Mouse (Mus musculus) heart, embryonic 12.5 days (tissue): ENCODE measurements around the gene Dazap1. TPM values are rescaled to one million over a fixed set of nuclear protein-coding genes. Genes with fewer than 3 reads are reported as not detected.

ENCODE experiments used
- ATAC-seq: fragments of 200-750 bp; cut with Nextera tagmentation; 2 replicates; pipeline ENCODE4 v1.8.0; 2017; ENCODE audit warnings: moderate TSS enrichment, moderate library complexity; ENCODE audit not compliant: insufficient number of reproducible peaks, low FRiP score
- H3K27ac ChIP-seq: fragments of 300-500 bp; sonication (generic); 2 replicates; pipeline ENCODE4 v1.5.1; 2016; ENCODE audit warnings: mild to moderate bottlenecking, moderate library complexity; ENCODE audit not compliant: poor library complexity, severe bottlenecking
- H3K27me3 ChIP-seq: fragments of 300-500 bp; sonication (generic); replicated peaks from 2 replicates; pipeline ENCODE4 v1.6.1; 2016; ENCODE audit warnings: mild to moderate bottlenecking, moderate library complexity
- H3K36me3 ChIP-seq: fragments of 300-500 bp; sonication (generic); 2 replicates; pipeline ENCODE4 v1.6.1; 2016; ENCODE audit warnings: mild to moderate bottlenecking, moderate library complexity
- H3K4me1 ChIP-seq: fragments of 300-500 bp; sonication (generic); replicated peaks from 2 replicates; pipeline ENCODE4 v1.6.1; 2016; ENCODE audit warnings: mild to moderate bottlenecking
- H3K4me2 ChIP-seq: fragments of 300-500 bp; sonication (generic); 2 replicates; pipeline ENCODE4 v1.6.1; 2016; ENCODE audit warnings: mild to moderate bottlenecking, moderate library complexity
- H3K4me3 ChIP-seq: fragments of 300-500 bp; sonication (generic); 2 replicates; pipeline ENCODE4 v1.5.1; 2016; ENCODE audit warnings: mild to moderate bottlenecking
- H3K9ac ChIP-seq: fragments of 300-500 bp; sonication (generic); 2 replicates; pipeline ENCODE4 v1.6.1; 2016; ENCODE audit warnings: mild to moderate bottlenecking, moderate library complexity
- H3K9me3 ChIP-seq: fragments of 300-500 bp; sonication (generic); replicated peaks from 2 replicates; pipeline ENCODE4 v1.6.1; 2016; ENCODE audit warnings: mild to moderate bottlenecking, moderate library complexity
- WGBS: fragments of 180-500 bp; shearing (Covaris S2); methylation state at CpG from one replicate; pipeline ENCODE4 v1.1.7; 2016; 5-methylcytosine and 5-hydroxymethylcytosine counted together
- microRNA-seq: library from miRNA; unstranded; fragments of <30 nt; microRNA quantifications from one replicate; pipeline ENCODE4, GENCODE M21; 2017
- polyA plus RNA-seq: library from polyadenylated mRNA; unstranded; fragments of >200 nt; fragmentation: Nextera tagmentation; extraction: Ambion mirVana; gene quantifications from 2 replicates; pipeline ENCODE4 v1.2.1, GENCODE M21; 2016

The Dazap1 gene
- polyA plus RNA-seq, 1 experiment from 2014 or later, result 37.4 TPM

- Histone ChIP-seq H3K9ac (no peak overlapping the region), H3K9me3 (no peaks in the 10 kb centered on the region), H3K36me3 (no peaks in the 10 kb centered on the region), H3K27me3 (peaks cover 31% of the 10 kb centered on the region), H3K4me1 (peaks cover 21% of the 10 kb centered on the region), H3K4me3 (no peak overlapping the region), H3K27ac (no peak overlapping the region), H3K4me2 (no peak overlapping the region)
- no peak for ATAC-seq
- 81% methylated on average over 21 of the region's 21 CpGs for WGBS
These were observed 63.8 kb downstream of the Dazap1 start for GRCm38 (mm10) chr10:80325045-80325444.

DNA sequence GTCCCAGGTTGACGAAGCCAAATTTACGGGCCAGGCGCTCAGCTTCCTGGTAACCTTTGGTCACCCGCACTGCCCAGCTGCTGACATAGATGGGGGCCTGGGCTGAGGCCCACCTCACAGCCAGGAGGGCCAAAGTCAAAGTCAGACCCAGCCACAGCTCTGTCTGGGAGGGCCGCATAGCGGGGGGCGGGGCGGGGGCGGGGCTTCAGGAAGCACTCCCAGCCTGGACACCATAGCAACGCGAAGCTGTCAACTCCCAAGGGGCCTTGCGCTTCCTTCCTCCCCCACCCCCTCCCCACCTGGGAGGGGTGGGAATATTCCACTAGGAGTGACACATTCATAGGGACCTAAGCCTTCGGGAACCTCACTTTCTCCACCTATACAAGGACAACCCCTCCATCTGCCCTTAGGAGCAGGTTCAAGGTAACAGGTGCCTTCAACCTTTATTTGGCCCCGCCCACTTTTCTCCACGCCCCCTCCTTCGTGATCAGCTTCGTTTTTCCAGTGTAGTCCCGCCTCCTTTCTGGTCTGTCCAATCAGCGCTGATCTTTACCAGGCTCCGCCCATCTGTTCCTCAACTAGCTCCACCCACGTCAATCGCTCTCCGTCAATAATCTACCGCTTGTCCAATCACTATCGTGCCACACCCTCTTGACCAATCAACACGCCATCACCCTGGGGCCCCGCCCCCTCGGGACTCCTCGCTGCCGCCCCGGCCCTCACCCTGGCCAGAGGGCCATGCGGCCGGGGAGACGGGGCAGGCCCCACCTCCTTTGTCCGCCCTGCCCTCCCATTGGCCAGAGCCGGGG lies 68.2 kb downstream of the Dazap1 start, which contains the start of the genes Pcsk4 and Reep6:
Pcsk4 (minus strand) TSS at position 226 of the 809 bp plus-strand sequence.
Reep6 (plus strand) TSS at position 681 of the 809 bp plus-strand sequence.
- 3% methylated on average over 36 of the region's 36 CpGs for WGBS
- peaks cover 15% of the 10 kb centered on the region for H3K4me1 ChIP-seq
- H3K36me3 ChIP-seq, result no peaks in the 10 kb centered on the region
- ATAC-seq, result peak; percentile 96
- peak within 1 kb of the TSS; percentile 49 for H3K4me3 ChIP-seq
- no peaks in the 10 kb centered on the region for H3K9me3 ChIP-seq
- H3K9ac ChIP-seq, result peak within 1 kb of the TSS; percentile 64
- peak within 1 kb of the TSS; percentile 85 for H3K4me2 ChIP-seq
- no peak within 1 kb of the TSS for H3K27ac ChIP-seq
- H3K27me3 ChIP-seq, result peaks cover 59% of the 10 kb centered on the region

DNA sequence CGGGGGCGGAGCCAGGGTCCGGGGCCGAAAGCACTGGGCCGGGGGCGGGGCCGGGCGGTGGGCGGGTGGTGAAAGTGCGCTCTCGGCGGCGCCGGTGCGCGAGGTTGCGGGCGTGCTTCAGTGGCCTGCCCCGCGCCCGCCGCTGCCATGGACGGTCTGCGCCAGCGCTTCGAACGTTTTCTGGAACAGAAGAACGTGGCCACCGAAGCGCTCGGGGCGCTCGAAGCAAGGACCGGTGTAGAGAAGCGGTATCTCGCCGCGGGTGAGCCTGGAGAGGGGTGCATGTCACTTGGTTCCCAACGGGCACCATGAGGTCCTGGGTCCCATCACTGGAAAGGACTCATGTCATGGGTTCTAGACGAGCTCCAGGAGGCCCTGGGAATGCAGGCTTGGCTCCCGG lies 68.8 kb downstream of the Dazap1 start:
- H3K27me3 ChIP-seq, result peaks cover 59% of the 10 kb centered on the region
- no peaks in the 10 kb centered on the region for H3K36me3 ChIP-seq
- peak overlapping the region; percentile 49 for H3K4me3 ChIP-seq
- H3K9ac ChIP-seq, result peak overlapping the region; percentile 64
- WGBS, result 2% methylated on average over 41 of the region's 41 CpGs
- peak overlapping the region; percentile 85 for H3K4me2 ChIP-seq
- H3K4me1 ChIP-seq, result peaks cover 15% of the 10 kb centered on the region
- no peaks in the 10 kb centered on the region for H3K9me3 ChIP-seq
- no peak overlapping the region for H3K27ac ChIP-seq
- no peak for ATAC-seq

- H3K36me3 ChIP-seq, result no peaks in the 10 kb centered on the region
- peak overlapping the region; percentile 85 for H3K4me2 ChIP-seq
- H3K4me3 ChIP-seq, result peak overlapping the region; percentile 49
- H3K4me1 ChIP-seq, result peaks cover 15% of the 10 kb centered on the region
- H3K27ac ChIP-seq, result no peak overlapping the region
- 59% methylated on average over 2 of the region's 2 CpGs for WGBS
- no peak overlapping the region for H3K9ac ChIP-seq
- no peak for ATAC-seq
- no peaks in the 10 kb centered on the region for H3K9me3 ChIP-seq
- peaks cover 59% of the 10 kb centered on the region for H3K27me3 ChIP-seq
These were observed 69.6 kb downstream of the Dazap1 start for GRCm38 (mm10) chr10:80330888-80331287.

DNA sequence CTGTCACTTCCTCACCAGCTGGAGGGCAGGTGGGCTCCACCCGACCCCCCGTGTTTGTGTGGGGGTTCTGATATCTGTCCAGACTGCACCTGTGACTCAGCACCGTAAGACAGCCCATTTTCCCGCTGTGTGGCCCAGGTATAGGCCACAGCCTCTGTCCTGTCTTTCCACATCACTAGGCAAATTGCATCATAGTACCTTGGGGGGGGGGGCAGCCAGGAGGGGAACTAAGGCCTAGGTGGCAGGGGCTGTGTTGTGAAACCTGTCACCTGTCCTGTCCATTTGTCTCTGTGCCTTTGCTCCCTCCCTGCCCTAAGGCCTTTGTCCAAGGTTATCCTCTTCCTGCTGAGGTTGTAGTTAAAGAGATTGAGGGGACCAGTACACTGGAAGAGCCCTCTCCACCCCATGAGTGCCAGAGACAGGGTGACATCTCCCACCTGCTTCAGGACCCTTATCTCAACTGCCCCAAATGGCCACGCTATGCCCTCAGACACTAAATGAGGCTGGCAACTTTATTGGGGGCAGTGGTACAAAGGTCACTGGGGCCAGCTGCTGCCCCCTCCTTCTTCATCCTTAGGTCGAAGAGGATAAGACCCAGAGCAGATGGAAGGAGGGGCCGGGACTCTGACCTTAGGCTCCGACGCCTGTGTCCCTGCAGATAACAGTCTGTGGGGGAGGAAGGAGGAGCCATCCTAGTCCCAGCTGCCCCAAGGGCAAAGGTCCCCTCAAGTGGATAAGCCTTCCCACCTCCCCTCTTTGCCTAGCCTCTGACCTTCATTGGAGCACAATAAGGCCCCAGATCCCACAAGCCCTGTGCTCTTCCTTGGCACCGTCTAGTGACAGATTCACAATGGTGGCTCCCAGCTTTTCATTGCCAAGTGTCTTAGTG lies 70.6 kb downstream of the Dazap1 start:
- H3K27ac ChIP-seq, result no peak overlapping the region

GRCm38 (mm10) chr10:80332525-80332989 lies 71.3 kb downstream of the Dazap1 start:
- no peak for ATAC-seq
- 77% methylated on average over 5 of the region's 5 CpGs for WGBS
- Histone ChIP-seq H3K36me3 (no peaks in the 10 kb centered on the region), H3K4me3 (no peak overlapping the region), H3K9ac (no peak overlapping the region), H3K27ac (no peak overlapping the region), H3K9me3 (no peaks in the 10 kb centered on the region), H3K4me2 (no peak overlapping the region), H3K27me3 (peaks cover 63% of the 10 kb centered on the region), H3K4me1 (peaks cover 15% of the 10 kb centered on the region)

More for the DNA sequence above, 70.6 kb downstream of the Dazap1 start:
- H3K9ac ChIP-seq, result no peak overlapping the region
- peak; percentile 49; the same call in 1 of the 2 replicates for ATAC-seq
- H3K4me2 ChIP-seq, result peak overlapping the region; percentile 85
- H3K36me3 ChIP-seq, result no peaks in the 10 kb centered on the region
- peaks cover 64% of the 10 kb centered on the region for H3K27me3 ChIP-seq
- H3K9me3 ChIP-seq, result no peaks in the 10 kb centered on the region
- no peak overlapping the region for H3K4me3 ChIP-seq
- WGBS, result 44% methylated on average over 10 of the region's 10 CpGs
- H3K4me1 ChIP-seq, result peaks cover 15% of the 10 kb centered on the region

DNA sequence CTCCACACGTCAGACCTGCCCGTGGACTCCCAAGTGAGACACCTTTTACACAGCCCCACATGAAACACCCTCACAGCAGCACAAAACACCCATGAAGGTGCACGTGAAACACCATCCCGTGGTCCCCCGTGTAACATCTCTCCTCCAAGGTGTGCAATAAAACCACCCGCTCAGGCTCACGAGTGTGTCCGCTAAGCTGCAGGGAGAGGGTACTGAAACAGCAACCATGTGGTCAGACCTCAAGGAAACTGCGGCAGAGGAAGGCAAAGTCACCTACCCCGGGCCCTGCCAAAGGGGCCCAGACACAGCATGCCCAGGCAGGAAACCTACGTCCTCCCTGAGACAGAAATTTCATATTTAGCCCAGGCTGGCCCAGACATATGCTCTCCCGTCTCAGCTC lies 75.0 kb downstream of the Dazap1 start:
- Histone ChIP-seq H3K4me2 (no peak overlapping the region), H3K9me3 (no peaks in the 10 kb centered on the region), H3K27me3 (peaks cover 79% of the 10 kb centered on the region), H3K27ac (no peak overlapping the region), H3K9ac (no peak overlapping the region), H3K36me3 (no peaks in the 10 kb centered on the region), H3K4me1 (peaks cover 5% of the 10 kb centered on the region; the same call in 1 of the 2 replicates), H3K4me3 (no peak overlapping the region)
- no peak for ATAC-seq
- WGBS, result 85% methylated on average over 12 of the region's 12 CpGs

Small RNA genes lying within 50 kb of the gene (microRNA-seq; reads per million reads assigned to microRNA genes)
- gene Mir6911, result 1.4 reads per million

Other genes starting within 250 kb of the Dazap1 start
- gene Arhgap45, start 244.8 kb upstream of the Dazap1 start, polyA plus RNA-seq, result 7.5 and 8.5 TPM in 2 replicates
- gene Polr2e, start 221.7 kb upstream of the Dazap1 start, polyA plus RNA-seq, result 132 and 135 TPM in 2 replicates
- 677 and 717 TPM in 2 replicates for gene Gpx4, start 214.3 kb upstream of the Dazap1 start, polyA plus RNA-seq
- gene Sbno2, start 155.9 kb upstream of the Dazap1 start, polyA plus RNA-seq, result 13.0 and 14.6 TPM in 2 replicates
- gene Stk11, start 145.7 kb upstream of the Dazap1 start, polyA plus RNA-seq, result 10.8 and 13.8 TPM in 2 replicates
- 827 and 861 TPM in 2 replicates for gene Atp5d, start 122.9 kb upstream of the Dazap1 start, polyA plus RNA-seq
- gene Cbarp, start 120.7 kb upstream of the Dazap1 start, polyA plus RNA-seq, result 1.7 and 3.6 TPM in 2 replicates
- 25.9 and 28.9 TPM in 2 replicates for gene Midn, start 113.2 kb upstream of the Dazap1 start, polyA plus RNA-seq
- 110 and 118 TPM in 2 replicates for gene Cirbp, start 95.5 kb upstream of the Dazap1 start, polyA plus RNA-seq
- gene 1600002K03Rik, start 88.5 kb upstream of the Dazap1 start, polyA plus RNA-seq, result 10.4 and 11.7 TPM in 2 replicates
- gene Efna2, start 82.0 kb upstream of the Dazap1 start, polyA plus RNA-seq, result 16.6 and 17.2 TPM in 2 replicates
- gene Mum1, start 35.1 kb upstream of the Dazap1 start, polyA plus RNA-seq, result 43.0 and 45.9 TPM in 2 replicates
- gene Ndufs7, start 12.4 kb upstream of the Dazap1 start, polyA plus RNA-seq, result 438 and 454 TPM in 2 replicates
- 55.5 and 58.9 TPM in 2 replicates for gene Gamt, start 474 bp upstream of the Dazap1 start, polyA plus RNA-seq
- 577 and 591 TPM in 2 replicates for gene Rps15, start 31.0 kb downstream of the Dazap1 start, polyA plus RNA-seq
- 0.89 and 1.4 TPM in 2 replicates for gene Apc2, start 34.5 kb downstream of the Dazap1 start, polyA plus RNA-seq
- 32.7 and 32.8 TPM in 2 replicates for gene 2310011J03Rik, start 59.1 kb downstream of the Dazap1 start, polyA plus RNA-seq
- 1.0 and 1.5 TPM in 2 replicates for gene Pcsk4, start 68.0 kb downstream of the Dazap1 start, polyA plus RNA-seq
- gene Reep6, start 68.5 kb downstream of the Dazap1 start, polyA plus RNA-seq, result 3.1 and 3.7 TPM in 2 replicates
- gene Adamtsl5, start 86.9 kb downstream of the Dazap1 start, polyA plus RNA-seq, result 5.3 and 6.7 TPM in 2 replicates
- gene Plk5, start 95.0 kb downstream of the Dazap1 start, polyA plus RNA-seq, result not detected in 2 replicates
- gene Mex3d, start 126.2 kb downstream of the Dazap1 start, polyA plus RNA-seq, result 6.1 and 6.2 TPM in 2 replicates
- 176 and 181 TPM in 2 replicates for gene Mbd3, start 138.1 kb downstream of the Dazap1 start, polyA plus RNA-seq
- 951 and 1,026 TPM in 2 replicates for gene Uqcr11, start 145.3 kb downstream of the Dazap1 start, polyA plus RNA-seq
- 85.8 and 89.4 TPM in 2 replicates for gene Tcf3, start 172.2 kb downstream of the Dazap1 start, polyA plus RNA-seq
- not detected in 2 replicates for gene Onecut3, start 233.3 kb downstream of the Dazap1 start, polyA plus RNA-seq